Mouse (Mus musculus): ENCODE results near the gene Mrc1. TPM values are rescaled to one million over a fixed set of nuclear protein-coding genes. Genes with fewer than 3 reads are reported as not detected.

Gene Mrc1
- total and polyA plus RNA-seq, 3 experiments = 0.08 TPM; not detected in 2

DNA sequence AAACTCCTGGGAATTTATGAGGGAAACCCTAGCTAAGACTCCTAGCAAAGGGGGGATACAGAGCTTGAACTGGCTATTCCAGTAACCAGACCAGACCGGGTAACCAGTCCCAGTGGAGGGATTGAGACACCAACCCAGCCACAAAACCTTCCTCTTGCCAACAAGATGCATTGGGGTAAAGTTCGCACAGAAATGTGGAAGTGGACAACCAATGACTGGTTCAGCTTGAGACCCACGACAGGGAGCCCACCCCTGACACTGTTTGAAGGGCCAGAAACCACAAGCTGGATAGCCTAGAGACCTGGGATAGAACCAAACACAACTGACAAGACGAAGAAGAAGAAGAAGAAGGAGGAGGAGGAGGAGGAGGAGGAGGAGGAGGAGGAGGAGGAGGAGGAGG is 4.8 kb upstream of the Mrc1 start:
- Histone ChIP-seq H3K9me3 (replicated peaks; ENCODE audit: insufficient read depth, low read length) (no peaks in the 10 kb centered on the region), H3K4me3 (ENCODE audit: control insufficient read depth in 1 of 2, insufficient read depth in 1 of 2, low read depth in 2 of 2, low read length in 2 of 2) (no peak overlapping the region), H3K4me1 (ENCODE audit: control insufficient read depth in 1 of 2, insufficient read depth in 2 of 2, low read length in 2 of 2) (peaks cover 2 to 7% of the 10 kb centered on the region in 2 experiments; a peak in 3 of 4 replicates), H3K27ac (ENCODE audit: control insufficient read depth, low read depth, low read length) (no peak overlapping the region), H3K9ac (ENCODE audit: control insufficient read depth, low read depth, low read length, poor library complexity, severe bottlenecking) (no peak overlapping the region), H3K27me3 (ENCODE audit: control insufficient read depth in 1 of 2, insufficient read depth in 2 of 2, low read length in 2 of 2) (no peaks in the 10 kb centered on the region; a peak in 3 of 4 replicates), H3K79me2 (ENCODE audit: control insufficient read depth, insufficient read depth, low read length, poor library complexity) (no peaks in the 10 kb centered on the region), H3K36me3 (ENCODE audit: control insufficient read depth in 1 of 2, insufficient read depth in 2 of 2, low read length in 2 of 2) (peaks cover 0 to 3% of the 10 kb centered on the region in 2 experiments; a peak in 2 of 4 replicates)
- TF ChIP-seq ETS1 (IDR thresholded peaks at IDR 0.05; ENCODE audit: low read depth, low read length) = no peak
- no peak for DNase-seq (ENCODE audit: low read depth, low spot score)

GRCm38 (mm10) chr2:14228495-14228894 is 697 bp upstream of the Mrc1 start:
- H3K27me3 ChIP-seq (ENCODE audit: control insufficient read depth in 1 of 2, insufficient read depth in 2 of 2, low read length in 2 of 2) = no peaks in the 10 kb centered on the region; a peak in 2 of 4 replicates
- H3K9ac ChIP-seq (ENCODE audit: control insufficient read depth, low read depth, low read length, poor library complexity, severe bottlenecking) = no peak overlapping the region
- peaks cover 6 to 14% of the 10 kb centered on the region in 2 experiments; a peak in 3 of 4 replicates for H3K4me1 ChIP-seq (ENCODE audit: control insufficient read depth in 1 of 2, insufficient read depth in 2 of 2, low read length in 2 of 2)
- H3K36me3 ChIP-seq (ENCODE audit: control insufficient read depth in 1 of 2, insufficient read depth in 2 of 2, low read length in 2 of 2) = peaks cover 0 to 5% of the 10 kb centered on the region in 2 experiments; a peak in 2 of 4 replicates
- H3K4me3 ChIP-seq (ENCODE audit: control insufficient read depth in 1 of 2, insufficient read depth in 1 of 2, low read depth in 2 of 2, low read length in 2 of 2) = no peak overlapping the region
- peak; percentile 48 for DNase-seq (ENCODE audit: low read depth, low spot score)
- TF ChIP-seq KAT2A (conservative IDR thresholded peaks at IDR 0.05; ENCODE audit: low read depth, low read length) (no peak), MYC (IDR thresholded peaks at IDR 0.05; ENCODE audit: low read depth, low read length) (no peak), CHD2 (IDR thresholded peaks at IDR 0.05; ENCODE audit: low read length) (no peak), USF2 (IDR thresholded peaks at IDR 0.05; ENCODE audit: borderline replicate concordance in 1 of 2, insufficient read depth in 1 of 2, low read depth in 1 of 2, low read length in 2 of 2) (no peak)
- H3K9me3 ChIP-seq (replicated peaks; ENCODE audit: insufficient read depth, low read length) = no peaks in the 10 kb centered on the region
- no peaks in the 10 kb centered on the region for H3K79me2 ChIP-seq (ENCODE audit: control insufficient read depth, insufficient read depth, low read length, poor library complexity)
- no peak overlapping the region for H3K27ac ChIP-seq (ENCODE audit: control insufficient read depth, low read depth, low read length)

DNA sequence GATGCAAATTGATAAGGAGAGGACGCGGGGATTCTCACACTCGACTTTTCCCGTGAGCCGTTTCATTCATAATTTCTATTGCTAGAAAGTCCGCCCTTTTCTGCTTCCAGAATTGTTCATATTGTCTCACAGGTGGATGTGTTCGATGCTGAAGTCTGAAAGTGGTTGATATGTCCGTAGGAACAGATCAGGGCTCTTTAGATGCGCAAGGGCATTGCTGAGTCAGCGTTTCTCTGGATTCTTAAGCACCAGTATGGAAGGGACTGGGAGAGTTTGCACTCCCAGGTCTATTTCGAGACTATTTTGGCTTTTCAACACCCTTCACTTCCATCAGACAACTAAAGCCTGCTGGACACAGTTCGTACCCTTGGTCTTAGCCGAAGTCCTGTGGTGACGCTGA is 787 bp downstream of the Mrc1 start:
- Histone ChIP-seq H3K27me3 (ENCODE audit: control insufficient read depth in 1 of 2, insufficient read depth in 2 of 2, low read length in 2 of 2) (no peaks in the 10 kb centered on the region; a peak in 2 of 4 replicates), H3K79me2 (ENCODE audit: control insufficient read depth, insufficient read depth, low read length, poor library complexity) (no peaks in the 10 kb centered on the region), H3K4me1 (ENCODE audit: control insufficient read depth in 1 of 2, insufficient read depth in 2 of 2, low read length in 2 of 2) (peaks cover 6 to 14% of the 10 kb centered on the region in 2 experiments; a peak in 3 of 4 replicates), H3K9me3 (replicated peaks; ENCODE audit: insufficient read depth, low read length) (no peaks in the 10 kb centered on the region), H3K4me3 (ENCODE audit: control insufficient read depth in 1 of 2, insufficient read depth in 1 of 2, low read depth in 2 of 2, low read length in 2 of 2) (no peak overlapping the region), H3K36me3 (ENCODE audit: control insufficient read depth in 1 of 2, insufficient read depth in 2 of 2, low read length in 2 of 2) (peaks cover 0 to 5% of the 10 kb centered on the region in 2 experiments; a peak in 2 of 4 replicates), H3K9ac (ENCODE audit: control insufficient read depth, low read depth, low read length, poor library complexity, severe bottlenecking) (no peak overlapping the region), H3K27ac (ENCODE audit: control insufficient read depth, low read depth, low read length) (no peak overlapping the region)
- peak; percentile 14 for DNase-seq (ENCODE audit: low read depth, low spot score)
- TF ChIP-seq TCF12 (IDR thresholded peaks at IDR 0.05; ENCODE audit: low read depth, low read length) (no peak), MAFK (IDR thresholded peaks at IDR 0.05; ENCODE audit: borderline replicate concordance, low read depth, low read length) (peak; percentile 91)

- no peak for DNase-seq (ENCODE audit: low read depth, low spot score)
- H3K4me1 ChIP-seq (ENCODE audit: control insufficient read depth in 1 of 2, insufficient read depth in 2 of 2, low read length in 2 of 2) = peaks cover 10 to 14% of the 10 kb centered on the region in 2 experiments
- H3K27ac ChIP-seq (ENCODE audit: control insufficient read depth, low read depth, low read length) = no peak overlapping the region
- H3K9ac ChIP-seq (ENCODE audit: control insufficient read depth, low read depth, low read length, poor library complexity, severe bottlenecking) = no peak overlapping the region
- peaks cover 0 to 6% of the 10 kb centered on the region in 2 experiments; a peak in 2 of 4 replicates for H3K36me3 ChIP-seq (ENCODE audit: control insufficient read depth in 1 of 2, insufficient read depth in 2 of 2, low read length in 2 of 2)
- no peaks in the 10 kb centered on the region for H3K27me3 ChIP-seq (ENCODE audit: control insufficient read depth in 1 of 2, insufficient read depth in 2 of 2, low read length in 2 of 2)
- H3K9me3 ChIP-seq (replicated peaks; ENCODE audit: insufficient read depth, low read length) = no peaks in the 10 kb centered on the region
- H3K79me2 ChIP-seq (ENCODE audit: control insufficient read depth, insufficient read depth, low read length, poor library complexity) = no peaks in the 10 kb centered on the region
- H3K4me3 ChIP-seq (ENCODE audit: control insufficient read depth in 1 of 2, insufficient read depth in 1 of 2, low read depth in 2 of 2, low read length in 2 of 2) = no peak overlapping the region; a peak in 1 of 4 replicates
- TF ChIP-seq BHLHE40 (IDR thresholded peaks at IDR 0.05; ENCODE audit: borderline replicate concordance, low read depth, low read length) (no peak), CTCF (IDR thresholded peaks at IDR 0.05 in 2 of 3, conservative IDR thresholded peaks at IDR 0.05 in 1 of 3; ENCODE audit: control insufficient read depth in 1 of 3, insufficient read depth in 1 of 3, low read depth in 2 of 3, low read length in 3 of 3, poor library complexity in 1 of 3, severe bottlenecking in 1 of 3) (peak in 1 of 3 experiments; percentile 1; a peak in 1 of 6 replicates), POLR2AphosphoS5 (IDR thresholded peaks at IDR 0.05; ENCODE audit: borderline replicate concordance, low read depth, low read length) (no peak), CHD1 (IDR thresholded peaks at IDR 0.05; ENCODE audit: low read depth, low read length) (no peak), MXI1 (IDR thresholded peaks at IDR 0.05; ENCODE audit: low read depth, low read length) (no peak), USF1 (IDR thresholded peaks at IDR 0.05; ENCODE audit: low read depth, low read length) (peak; percentile 55), GATA1 (IDR thresholded peaks at IDR 0.05; ENCODE audit: low read depth, low read length) (no peak)
Measured at GRCm38 (mm10) chr2:14232897-14233296, 3.7 kb downstream of the Mrc1 start.

Data from MEL (cell line).